Mouse (Mus musculus) CD4-positive, CD25-positive, alpha-beta regulatory T cell, adult 4 months (primary cell): ENCODE data around the gene Bmp2k. TPM values are rescaled to one million over a fixed set of nuclear protein-coding genes. Genes with fewer than 3 reads are reported as not detected.

Experiments used
- ATAC-seq: one replicate; pipeline ENCODE4 v1.8.0; 2017
- polyA plus RNA-seq, 2 experiments: library from polyadenylated mRNA; unstranded; fragments of 100-300 nt; shearing (Covaris generic); gene quantifications; one replicate each; pipeline ENCODE4 v1.2.1; 2017

Bmp2k gene
- polyA plus RNA-seq, 2 experiments from 2014 or later: 17.8 to 25.5 TPM

GRCm38 (mm10) chr5:96972474-96973130, 24.9 kb upstream of the Bmp2k start:
- no peak for ATAC-seq

- ATAC-seq: no peak
Measured at GRCm38 (mm10) chr5:96973714-96974113, 23.8 kb upstream of the Bmp2k start.

GRCm38 (mm10) chr5:96974661-96975060, 22.8 kb upstream of the Bmp2k start:
- ATAC-seq: no peak

- no peak for ATAC-seq
Measured at GRCm38 (mm10) chr5:96975112-96975511, 22.4 kb upstream of the Bmp2k start.

GRCm38 (mm10) chr5:96976150-96976549, 21.3 kb upstream of the Bmp2k start:
- ATAC-seq: peak; percentile 66

- peak; percentile 25 for ATAC-seq
Measured at GRCm38 (mm10) chr5:96979296-96980007, 18.0 kb upstream of the Bmp2k start.

GRCm38 (mm10) chr5:96980008-96980634, 17.4 kb upstream of the Bmp2k start:
- ATAC-seq: peak; percentile 66

GRCm38 (mm10) chr5:96981987-96982386, 15.5 kb upstream of the Bmp2k start:
- ATAC-seq: no peak

GRCm38 (mm10) chr5:96983142-96983541, 14.3 kb upstream of the Bmp2k start:
- ATAC-seq: no peak

- ATAC-seq: no peak
Measured at GRCm38 (mm10) chr5:96986850-96987249, 10.6 kb upstream of the Bmp2k start.

- no peak for ATAC-seq
Measured at GRCm38 (mm10) chr5:96988880-96989279, 8.6 kb upstream of the Bmp2k start.

- no peak for ATAC-seq
Measured at GRCm38 (mm10) chr5:96991156-96991555, 6.3 kb upstream of the Bmp2k start.

- ATAC-seq: no peak
Measured at GRCm38 (mm10) chr5:96992651-96993050, 4.8 kb upstream of the Bmp2k start.

GRCm38 (mm10) chr5:96993057-96993456, 4.4 kb upstream of the Bmp2k start:
- ATAC-seq: no peak

- no peak for ATAC-seq
Measured at GRCm38 (mm10) chr5:96995791-96996190, 1.7 kb upstream of the Bmp2k start.

GRCm38 (mm10) chr5:96996401-96997309, 834 bp upstream of the Bmp2k start:
- ATAC-seq: peak; percentile 77

GRCm38 (mm10) chr5:96997802-96998565, 495 bp downstream of the Bmp2k start:
- ATAC-seq: peak; percentile 21

GRCm38 (mm10) chr5:96998566-96998907, 1.0 kb downstream of the Bmp2k start:
- ATAC-seq: no peak

GRCm38 (mm10) chr5:96999601-97000000, 2.1 kb downstream of the Bmp2k start:
- no peak for ATAC-seq

GRCm38 (mm10) chr5:97000524-97000923, 3.0 kb downstream of the Bmp2k start:
- ATAC-seq: no peak

GRCm38 (mm10) chr5:97001153-97001552, 3.7 kb downstream of the Bmp2k start:
- no peak for ATAC-seq

GRCm38 (mm10) chr5:97001571-97001970, 4.1 kb downstream of the Bmp2k start:
- ATAC-seq: no peak
